Mouse (Mus musculus) cerebellum, adult 9-10 months (tissue): ENCODE data around the gene Sept6.
"Not testable (repeated sequence)": the region's sequence is repeated elsewhere in the genome, so short reads cannot be mapped to it uniquely, and the experiment has no call there.

ENCODE experiments used
- DNase-seq: peaks from one replicate; pipeline ENCODE4 v3.0.0; 2022

The Sept6 gene

GRCm38 (mm10) chrX:36956674-36957073, 34.9 kb downstream of the Sept6 start:
- DNase-seq: no peak

- no peak for DNase-seq
These were observed 50.5 kb downstream of the Sept6 start for GRCm38 (mm10) chrX:36941106-36941505.

GRCm38 (mm10) chrX:36939806-36940413, 51.7 kb downstream of the Sept6 start:
- DNase-seq: peak; percentile 34

GRCm38 (mm10) chrX:36935326-36935966, 56.1 kb downstream of the Sept6 start:
- DNase-seq: no peak

DNA sequence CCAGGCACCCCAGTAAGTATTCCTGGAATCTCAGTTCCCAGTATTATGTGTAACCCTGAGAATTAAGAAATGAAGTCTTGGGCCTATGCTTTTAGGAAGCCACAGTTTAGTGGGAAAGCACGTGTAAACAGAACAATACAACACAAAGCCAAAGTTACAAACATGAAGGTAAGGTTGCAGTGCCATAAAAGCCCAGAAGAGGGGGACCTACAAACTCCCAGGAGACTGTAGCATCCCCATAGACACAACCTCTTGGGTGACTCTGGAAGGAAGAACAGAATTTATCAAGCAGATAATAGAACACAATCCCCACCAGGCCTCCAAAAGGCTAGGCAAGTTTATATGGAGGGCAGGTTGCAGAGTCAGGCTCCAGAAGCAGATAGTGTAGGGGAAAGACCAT, 61.0 kb downstream of the Sept6 start:
- DNase-seq: no peak

DNA sequence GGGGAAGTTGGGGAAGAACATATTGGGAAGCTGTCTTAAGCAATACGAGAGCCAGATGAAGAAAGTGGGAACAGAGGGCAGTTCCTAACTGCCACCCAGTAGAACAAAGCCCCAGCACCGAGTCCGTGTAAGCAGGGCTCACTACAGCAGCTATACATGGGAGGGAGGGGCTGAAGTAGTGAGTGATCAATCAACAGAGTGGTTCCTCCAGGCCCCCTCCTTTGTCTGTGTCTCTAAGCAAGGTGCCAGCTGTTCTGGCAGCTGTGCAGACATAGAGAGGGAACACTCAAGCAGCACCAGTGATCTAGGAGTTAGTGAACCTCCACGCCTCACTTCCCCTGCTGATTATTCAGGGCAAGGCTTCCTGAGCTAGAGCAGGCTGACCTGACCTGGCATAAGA, 61.9 kb downstream of the Sept6 start:
- no peak for DNase-seq

DNA sequence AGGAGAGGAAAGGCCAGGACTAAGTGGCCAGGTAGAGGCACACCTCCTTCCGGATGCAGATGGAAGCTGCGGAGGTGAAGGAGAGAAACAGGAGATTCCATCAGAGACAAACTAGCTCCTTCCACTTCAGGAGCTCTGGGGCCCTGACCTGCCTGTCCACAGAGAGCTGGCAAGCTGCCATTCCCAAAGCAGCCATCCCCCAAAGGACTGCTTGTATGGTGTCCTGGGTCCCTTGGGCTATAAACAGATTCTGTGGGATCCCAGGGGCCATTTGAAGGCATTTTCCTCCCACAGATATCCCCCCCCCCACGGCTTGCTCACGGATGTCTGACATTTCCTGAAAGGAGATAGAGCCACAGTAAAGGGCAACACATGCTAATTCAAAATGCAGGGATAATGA, 62.8 kb downstream of the Sept6 start:
- DNase-seq: no peak

DNA sequence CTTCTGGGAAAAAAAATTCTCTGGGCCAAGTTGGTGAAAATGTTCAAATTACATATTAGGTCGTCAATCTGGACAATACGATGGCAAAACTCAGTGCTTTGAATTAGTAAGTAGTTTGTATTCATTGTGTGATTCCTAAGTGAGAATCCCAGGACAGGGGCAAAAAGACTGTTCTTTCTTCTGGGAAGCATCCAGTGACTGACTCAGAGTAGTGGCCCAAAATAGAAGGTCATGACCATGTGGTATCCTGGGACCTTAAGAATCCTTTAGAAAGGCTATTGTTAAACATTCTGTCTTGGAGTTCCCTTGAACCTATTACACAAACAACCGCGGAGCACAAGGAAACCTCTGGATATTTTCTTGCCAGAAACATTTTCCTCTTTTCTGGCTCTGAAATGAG, 70.2 kb downstream of the Sept6 start:
- no peak for DNase-seq

DNA sequence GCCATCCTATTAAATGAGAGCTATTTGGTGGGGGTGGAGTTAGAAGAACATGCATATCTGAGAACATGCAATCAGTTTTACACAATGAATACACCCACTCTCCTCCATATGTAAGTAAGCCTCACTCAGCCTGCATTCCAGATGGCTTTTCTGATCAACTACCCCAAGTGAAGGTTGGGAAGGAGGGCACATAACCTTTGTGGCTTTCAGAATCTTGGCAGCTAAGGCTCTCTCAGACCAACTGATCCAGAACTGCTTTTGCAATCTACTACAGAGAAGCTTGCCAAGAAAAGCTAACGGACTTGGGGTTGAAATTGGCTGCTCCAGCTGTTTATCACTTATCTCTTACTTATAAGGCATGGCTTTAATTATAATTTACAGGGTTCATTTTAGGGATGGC, 73.8 kb downstream of the Sept6 start:
- no peak for DNase-seq

DNA sequence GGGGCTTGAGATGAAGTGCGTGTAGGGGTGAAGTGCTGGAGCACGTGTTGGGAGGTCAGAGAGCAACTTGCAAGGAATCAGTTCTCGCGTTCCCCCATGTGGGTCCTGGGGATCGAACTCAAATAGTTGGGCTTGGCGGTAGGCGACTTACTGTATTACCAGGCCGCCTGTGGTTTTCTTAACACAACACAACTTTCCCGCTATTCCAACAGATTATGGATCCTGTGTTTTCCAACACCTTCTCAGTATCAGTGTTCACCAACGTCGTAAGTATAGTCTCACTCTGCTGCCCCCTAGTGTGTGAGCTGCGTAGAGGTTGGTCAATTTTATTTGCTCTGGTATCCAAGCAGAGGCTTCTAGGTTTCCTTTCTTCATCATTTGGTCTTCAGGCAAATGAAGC, 80.3 kb downstream of the Sept6 start:
- DNase-seq: peak; percentile 54

DNA sequence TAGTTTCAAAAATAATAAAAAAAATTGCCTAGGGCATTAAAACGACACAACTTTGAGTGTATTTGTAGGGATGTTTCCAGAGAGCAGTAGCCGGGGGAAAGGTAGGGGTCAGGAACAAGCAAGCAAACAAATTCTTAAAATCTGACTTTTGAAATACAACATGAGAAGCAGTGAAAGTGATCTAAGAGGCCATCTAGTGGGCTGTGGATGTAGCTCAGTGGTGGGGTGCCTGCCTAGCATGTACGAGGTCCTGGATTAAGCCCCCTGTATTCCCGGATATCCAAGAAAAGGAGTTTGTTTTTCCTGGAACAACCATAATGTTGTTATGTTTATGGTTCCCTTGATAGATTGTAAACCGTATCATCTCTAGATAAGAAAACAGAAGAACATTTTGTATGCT, 85.1 kb downstream of the Sept6 start:
- no peak for DNase-seq

DNA sequence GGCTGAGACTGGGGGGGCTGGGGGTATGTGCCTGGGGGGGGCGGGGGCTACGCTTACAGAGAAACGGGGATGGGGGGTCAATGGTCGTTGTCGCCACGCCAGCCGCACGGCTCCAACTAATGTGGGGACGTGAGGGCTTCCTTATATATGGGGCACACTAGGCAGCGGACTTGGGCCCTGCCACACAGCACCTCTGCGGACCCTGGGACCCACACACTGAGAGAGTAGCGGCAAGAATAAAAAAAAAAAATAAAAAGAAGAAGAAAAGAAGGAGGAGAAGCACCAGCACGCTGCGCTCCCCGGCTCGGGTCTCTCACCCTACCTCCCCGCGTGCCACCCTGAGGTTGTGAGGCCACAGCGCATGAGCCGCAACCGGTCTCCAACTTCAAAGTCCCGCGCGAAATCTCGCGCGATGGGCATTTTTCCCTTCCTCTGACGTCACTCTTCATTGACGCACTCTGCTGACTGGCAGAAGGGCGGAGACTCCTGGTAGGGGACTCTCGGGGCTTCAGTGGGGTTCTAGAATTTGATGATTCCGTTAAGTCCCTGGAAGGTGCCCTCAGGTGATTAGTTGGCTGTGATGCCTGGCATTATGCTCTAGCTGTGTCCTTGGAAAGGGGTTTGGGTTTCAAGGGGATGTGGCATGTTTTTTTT, 88.4 kb downstream of the Sept6 start:
- peak; percentile 95 for DNase-seq

GRCm38 (mm10) chrX:36902321-36903114, 89.1 kb downstream of the Sept6 start, which contains the start of gene Nkrf:
Gene Nkrf, minus strand, starts transcription at chrX:36902899.
- DNase-seq: peak; percentile 42

- peak; percentile 20 for DNase-seq
These were observed 89.9 kb downstream of the Sept6 start for GRCm38 (mm10) chrX:36901655-36902054.

DNA sequence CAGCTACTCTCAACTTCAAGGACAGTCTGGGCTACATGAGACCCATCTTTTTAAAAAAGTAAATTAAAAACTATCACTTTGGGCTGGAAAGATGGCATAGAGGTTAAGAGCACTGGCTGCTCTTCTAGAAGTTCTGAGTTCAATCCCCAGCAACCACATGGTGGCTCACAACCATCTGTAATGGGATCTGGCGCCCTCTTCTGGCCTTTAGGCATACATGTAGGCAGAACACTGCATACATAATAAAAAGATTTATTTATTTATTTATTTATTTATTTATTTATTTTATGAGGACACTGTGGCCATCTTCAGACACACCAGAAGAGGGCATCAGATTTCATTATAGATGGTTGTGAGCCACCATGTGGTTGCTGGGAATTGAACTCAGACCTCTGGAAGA, 92.7 kb downstream of the Sept6 start:
- not testable (repeated sequence) for DNase-seq

DNA sequence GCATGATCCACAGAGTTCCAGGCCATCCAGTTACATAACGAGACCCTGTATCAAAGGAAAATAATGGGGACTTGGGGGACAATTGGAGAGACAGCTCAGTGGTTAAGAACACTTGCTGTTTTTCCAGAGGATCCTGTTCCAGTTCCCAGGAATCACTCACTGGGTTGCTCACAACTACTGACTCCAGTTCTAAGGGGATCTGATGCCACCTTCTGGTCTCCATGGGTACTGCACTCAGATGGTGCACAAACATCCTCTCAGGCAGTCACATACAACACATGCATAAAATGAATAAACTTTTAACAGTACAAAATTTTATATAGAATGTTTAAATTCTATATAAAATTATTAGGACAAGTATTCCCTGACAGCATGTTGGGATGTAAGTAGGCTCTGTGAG, 106.9 kb downstream of the Sept6 start:
- DNase-seq: no peak

- no peak for DNase-seq
These were observed 116.9 kb downstream of the Sept6 start for GRCm38 (mm10) chrX:36874704-36875128.

DNA sequence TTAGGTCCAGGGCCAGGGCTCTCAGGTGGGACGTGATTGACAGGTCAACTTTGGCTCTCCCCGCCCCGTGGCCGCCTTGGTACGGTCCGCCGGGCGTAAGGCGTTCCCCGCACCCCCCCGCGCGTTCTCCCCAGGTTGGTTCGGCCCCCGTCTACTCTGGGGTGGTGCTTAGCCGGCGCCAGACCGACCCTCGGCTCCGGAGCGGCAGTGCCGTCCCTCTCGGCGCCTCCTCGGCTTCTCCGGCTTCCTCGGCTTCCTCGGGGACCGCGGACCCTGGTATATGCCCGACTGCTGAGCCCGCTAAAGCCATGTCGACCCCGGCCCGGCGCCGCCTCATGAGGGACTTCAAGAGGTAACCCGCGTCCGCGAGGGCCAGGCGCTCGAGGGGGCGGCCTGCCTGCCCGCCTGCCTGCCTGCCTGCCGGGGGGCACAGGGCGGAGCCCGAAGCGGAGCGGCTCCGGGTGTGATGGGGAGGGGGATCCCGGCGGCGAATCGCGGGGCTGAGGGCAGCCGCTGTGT, 117.4 kb downstream of the Sept6 start:
- DNase-seq: peak; percentile 87

- peak; percentile 22 for DNase-seq
These were observed 117.8 kb downstream of the Sept6 start, which contains the start of the genes Ube2a and C330007P06Rik for GRCm38 (mm10) chrX:36873765-36874164. Gene Ube2a, plus strand, starts transcription at chrX:36873900. Gene C330007P06Rik, minus strand, starts transcription at chrX:36874111.

GRCm38 (mm10) chrX:36870372-36870771, 121.2 kb downstream of the Sept6 start:
- no peak for DNase-seq

DNA sequence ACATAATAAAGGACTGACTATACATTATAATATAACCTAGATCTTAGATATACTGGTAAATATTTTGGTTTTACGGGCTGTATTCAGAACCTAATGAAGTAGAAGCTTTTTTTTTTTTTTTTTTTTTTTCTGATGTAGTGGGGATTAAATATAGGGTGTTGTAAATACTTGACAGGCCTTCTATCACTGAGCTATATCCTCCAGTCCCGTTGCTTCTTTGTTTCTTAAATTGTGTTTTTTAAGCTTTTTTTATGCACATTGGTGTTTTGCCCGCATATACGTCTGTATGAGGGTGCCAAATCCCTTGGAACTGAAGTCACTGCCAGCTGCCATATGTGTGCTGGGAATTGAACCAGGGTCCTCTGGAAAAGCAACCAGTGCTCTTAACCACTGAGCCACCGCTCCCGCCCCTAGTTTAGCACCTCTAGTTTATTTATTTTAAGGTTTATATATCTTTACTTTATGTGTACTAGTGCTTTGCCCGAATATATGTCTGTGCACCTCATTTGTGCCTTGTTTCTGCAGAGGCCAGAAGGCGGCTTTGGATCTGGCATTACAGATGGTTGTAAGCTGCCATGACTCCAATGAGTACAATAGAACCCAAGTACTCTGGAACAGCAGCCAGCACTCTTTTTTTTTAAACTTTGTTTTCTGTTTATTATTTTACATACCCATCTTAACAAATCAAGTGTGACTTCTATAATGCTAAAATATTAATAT, 126.8 kb downstream of the Sept6 start:
- peak; percentile 29 for DNase-seq
